Mouse (Mus musculus) ZHBTc4 (cell line): ENCODE data around the gene Gm49318.
"Not testable (repeated sequence)": the region's sequence is repeated elsewhere in the genome, so short reads cannot be mapped to it uniquely, and the experiment has no call there.

ENCODE experiments used
- DNase-seq: peaks from one replicate; pipeline ENCODE4 v3.0.0-alpha.2; 2011; ENCODE audit warnings: low read depth, low spot score

Gm49318 gene

DNA sequence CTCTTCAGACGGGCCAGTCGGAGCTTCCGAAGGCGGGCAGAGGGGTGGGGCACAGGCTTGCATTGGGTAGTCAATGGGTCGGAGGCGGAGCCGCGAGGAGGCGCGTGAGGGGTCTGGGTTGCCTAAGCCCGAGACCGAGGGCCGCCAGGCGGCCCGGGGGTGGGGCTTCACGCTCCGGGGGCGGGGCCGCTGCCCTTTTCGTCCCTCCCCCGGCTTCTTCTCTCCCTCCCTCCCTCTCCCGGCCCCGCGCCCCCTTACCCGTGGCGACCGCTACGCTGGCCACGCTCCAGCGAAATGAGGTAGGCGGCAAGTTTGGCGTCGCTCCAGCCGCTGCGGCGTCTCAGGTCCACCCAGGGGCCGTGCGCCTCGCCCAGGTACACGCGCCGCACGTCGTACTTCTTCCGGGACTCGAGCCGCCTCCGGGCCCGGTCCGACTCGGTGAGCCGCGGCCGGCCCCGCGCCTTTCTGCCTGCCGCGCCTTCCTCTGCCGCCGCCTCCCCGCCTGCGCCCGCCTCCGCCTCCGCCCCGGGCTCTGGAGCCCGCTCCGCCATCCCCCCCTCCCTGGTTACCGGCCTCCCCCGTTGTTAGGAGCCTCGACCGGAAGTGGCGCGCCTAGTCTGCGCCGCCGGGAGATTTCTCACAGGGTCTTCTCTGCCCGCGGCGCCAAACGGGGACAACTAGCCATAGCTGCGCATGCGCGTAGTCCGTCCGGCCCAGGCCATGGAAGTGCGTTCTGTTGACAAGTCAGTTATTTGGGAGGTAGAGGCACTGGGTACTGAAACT, at the start of gene Gm49318, which contains the start of gene Zfp653:
Gm49318 (minus strand) TSS at position 469 of the 783 bp plus-strand sequence.
Zfp653 (minus strand) TSS at position 586 of the 783 bp plus-strand sequence.
- DNase-seq = peak; percentile 99

DNA sequence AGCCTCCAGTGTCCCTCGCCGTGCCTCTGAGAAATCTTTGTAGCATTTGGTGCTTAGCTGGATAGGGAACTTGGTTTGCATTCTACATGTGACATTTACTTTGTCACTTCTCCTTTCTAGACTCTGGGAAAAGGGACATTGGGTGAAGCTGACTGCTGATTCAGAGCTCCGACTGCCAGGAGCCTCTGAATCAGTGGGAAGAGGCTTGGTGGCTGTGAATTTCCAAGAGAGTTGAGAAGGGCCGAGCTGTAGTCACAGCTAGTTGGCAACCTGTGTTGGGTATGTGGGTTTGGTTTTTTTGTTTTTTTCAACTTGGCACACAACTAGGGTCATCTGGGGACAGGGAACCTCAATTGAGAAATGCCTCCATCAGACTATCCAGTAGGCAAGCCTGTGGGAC, 48.5 kb upstream of the Gm49318 start:
- DNase-seq = no peak

DNA sequence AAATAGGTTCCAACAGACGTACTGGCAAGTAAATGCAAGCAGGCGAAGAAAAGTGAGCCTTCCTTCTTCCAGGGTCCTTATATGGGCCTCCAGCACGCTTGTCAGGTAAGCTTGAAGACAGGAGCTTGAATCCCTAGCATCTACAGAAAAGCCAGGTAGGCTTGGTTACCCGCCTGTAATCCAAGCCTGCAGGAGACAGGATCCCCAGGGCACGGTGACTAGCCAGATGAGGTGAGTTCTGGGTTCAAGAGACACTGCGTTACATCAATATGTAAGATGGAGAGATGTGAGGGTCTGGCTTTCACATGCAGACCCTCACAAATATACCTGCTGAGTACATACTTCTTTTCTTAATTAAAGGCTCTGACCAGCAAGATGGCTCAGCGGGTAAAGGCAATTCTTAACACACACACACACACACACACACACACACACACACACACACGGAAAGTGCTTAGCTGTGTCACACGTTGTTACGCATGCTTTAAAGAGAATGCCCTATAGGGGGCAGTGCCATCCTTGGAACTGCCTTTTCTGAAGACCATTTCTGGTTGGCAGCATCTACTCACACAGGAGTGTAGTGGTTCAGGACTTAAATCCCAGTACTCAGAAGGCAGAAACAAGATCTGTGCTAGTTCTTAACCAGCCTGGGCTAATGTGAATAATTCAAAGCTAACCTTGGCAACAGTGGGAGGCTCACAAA, 46.8 kb upstream of the Gm49318 start:
- peak; percentile 89 for DNase-seq

DNA sequence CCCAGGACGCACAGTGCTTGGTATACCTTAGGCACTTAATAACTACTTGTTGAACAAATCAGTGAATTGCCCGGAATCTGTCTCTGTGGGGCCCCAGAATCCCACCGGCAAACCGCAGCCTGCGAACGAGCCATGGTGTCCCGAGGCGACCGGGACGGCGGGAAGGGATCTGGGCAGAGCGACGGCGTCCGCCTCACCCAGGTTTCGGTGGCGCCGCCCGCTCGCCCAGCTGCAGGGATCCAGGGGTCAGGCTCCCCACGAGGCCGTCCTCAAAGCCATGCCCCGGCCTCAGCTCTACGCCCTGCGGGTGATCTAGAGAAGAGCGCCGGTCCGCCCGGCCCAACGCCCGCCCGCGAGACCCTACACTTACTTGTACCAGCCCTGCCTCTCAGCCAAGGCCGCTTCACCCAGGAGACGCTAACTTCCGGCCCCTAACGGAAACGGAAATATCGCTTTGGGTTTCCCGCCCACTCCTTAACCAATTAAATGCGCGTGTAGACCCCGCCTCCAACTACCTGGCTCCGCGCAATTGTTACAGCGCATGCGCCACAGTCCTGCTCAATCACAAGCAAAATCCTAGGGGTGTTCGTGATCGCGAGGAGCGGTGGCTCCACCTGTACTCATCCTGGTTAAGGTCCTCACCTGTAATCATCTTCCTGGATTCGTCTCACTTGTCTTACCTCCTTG, 45.8 kb upstream of the Gm49318 start, which contains the start of gene Elof1:
Elof1 (minus strand) TSS at position 433 of the 687 bp plus-strand sequence.
- DNase-seq = peak; percentile 98

DNA sequence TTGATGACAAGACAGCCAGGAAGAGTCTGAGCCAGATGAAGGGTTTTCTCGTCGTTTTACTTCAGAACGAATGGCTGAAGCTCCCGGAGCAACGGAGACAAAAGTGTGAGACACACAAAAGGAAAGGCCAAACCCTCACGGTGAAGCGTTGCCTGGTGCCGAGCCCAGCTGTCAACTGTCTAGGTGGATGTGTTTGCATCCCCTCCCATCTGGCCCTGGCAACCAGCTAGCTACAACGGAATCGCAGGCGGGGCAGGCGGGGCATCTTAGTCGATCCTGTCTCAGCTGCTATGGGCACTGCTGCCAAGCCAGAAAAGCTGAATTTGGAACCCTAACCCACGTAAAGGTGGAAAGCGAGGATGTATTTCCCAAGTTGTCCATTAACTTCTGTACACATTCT, 45.0 kb upstream of the Gm49318 start:
- peak; percentile 61 for DNase-seq

DNA sequence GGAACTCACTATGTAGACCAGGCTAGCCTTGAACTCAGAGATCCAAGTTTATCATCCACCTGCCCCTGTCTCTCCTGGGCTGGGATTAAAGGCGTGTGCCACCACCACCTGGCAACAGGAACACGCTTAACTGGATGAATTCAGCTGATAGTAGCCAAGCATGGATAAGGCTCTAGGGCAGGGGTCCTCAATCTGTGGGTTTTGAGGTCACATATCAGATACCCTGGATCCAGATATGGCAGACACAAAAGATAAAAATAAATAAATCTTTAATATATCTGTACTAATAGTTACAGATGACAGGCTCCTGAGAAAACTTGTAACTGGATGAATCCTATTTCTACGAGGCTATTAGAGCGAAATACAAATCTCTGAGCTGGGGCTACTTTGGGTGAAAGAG, 44.6 kb upstream of the Gm49318 start:
- no peak for DNase-seq

DNA sequence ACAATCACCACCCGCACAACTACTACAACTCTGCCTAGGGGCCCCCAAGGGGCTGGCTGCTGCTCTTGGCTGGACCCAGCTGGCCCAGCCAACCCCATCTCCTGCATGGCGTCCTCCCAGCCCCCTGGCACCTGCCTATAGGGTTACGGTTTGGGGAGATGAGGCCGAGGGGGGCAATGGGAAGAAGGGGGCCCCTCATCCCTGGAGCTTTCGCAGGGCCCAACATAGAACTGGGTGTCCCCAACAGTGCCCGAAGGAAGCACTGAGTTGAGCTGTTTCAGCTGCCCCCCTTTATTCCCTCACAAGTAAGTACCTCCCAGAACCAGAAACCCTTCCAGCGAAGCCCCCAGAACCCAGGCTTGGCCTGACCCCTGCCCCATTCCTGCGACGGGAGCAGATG, 37.1 kb upstream of the Gm49318 start:
- no peak for DNase-seq

DNA sequence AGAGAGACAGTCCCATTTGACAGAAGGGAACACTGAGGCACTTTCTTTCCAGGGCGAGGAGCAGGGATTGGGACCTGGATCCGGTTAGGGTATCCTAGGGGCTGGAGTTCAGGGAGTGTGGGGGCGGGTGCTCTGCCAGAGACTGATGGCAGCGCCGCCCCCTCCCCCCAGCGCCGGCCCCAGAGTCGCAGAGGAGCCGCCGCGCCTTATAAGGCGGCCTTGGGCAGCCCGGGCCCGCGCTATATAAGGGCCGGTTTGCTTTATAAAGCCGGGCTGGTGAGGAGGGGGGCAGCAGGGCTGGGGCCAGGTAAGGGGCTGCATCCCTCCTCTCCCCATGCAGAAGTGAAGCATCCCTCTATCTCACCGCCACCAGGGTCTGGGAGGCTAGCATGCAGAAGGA, 28.9 kb upstream of the Gm49318 start:
- peak; percentile 35 for DNase-seq

DNA sequence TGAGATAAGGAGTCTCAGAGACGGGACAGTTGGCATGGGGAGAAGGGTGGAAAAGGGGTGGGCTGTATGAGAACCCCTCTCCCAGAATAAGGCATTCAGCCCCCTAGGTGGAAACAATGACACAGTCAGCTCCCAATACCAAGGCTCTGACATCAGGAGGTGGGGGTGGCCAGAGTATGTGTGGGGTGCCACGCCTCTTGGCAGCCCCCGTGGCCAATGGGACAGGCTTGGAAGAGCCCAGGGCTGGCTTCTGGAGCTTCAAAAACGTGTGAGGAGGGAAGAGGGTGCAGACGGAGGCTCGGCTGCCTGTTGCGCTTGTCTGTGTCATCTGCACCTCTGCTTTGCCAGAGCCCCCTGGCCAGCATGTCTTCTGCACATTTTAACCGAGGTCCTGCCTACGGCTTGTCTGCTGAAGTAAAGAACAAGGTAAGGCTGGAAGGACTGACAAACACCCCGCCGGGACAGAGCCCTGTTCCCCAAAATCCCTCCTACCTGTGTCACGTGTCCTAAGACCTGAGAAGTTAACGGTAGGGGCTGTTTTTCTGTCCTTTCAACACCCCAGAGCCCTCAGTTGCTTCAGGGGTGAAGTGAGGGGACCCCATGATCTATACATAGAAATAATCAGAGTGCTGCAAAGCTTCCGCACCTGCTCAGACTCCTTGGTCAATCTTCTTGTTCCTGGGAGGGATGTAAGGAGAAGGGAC, 28.1 kb upstream of the Gm49318 start, which contains the start of gene Cnn1:
Cnn1 (plus strand) TSS at position 224 of the 704 bp plus-strand sequence.
- peak; percentile 40 for DNase-seq

DNA sequence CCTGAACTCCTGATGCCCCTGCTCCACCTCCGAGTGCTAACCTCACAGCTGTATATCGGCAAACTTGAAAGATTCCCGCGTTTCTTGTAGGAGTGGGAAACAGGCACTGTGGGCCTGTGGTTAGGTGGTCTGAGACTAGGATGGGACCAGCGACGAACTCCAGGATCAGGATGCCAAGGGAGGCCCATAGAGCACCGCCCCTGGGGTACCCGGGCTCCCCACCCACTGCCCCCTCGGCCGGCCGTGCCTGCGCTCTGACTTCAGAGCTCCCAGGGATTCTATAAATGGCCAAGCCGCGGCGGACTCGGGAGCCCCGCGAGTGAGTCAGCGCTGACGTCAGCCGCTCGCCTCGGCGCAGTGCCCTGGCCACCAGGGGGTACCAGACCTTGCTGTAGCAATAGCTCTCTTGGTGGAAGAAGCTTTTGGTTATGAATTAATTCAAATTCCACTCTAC, 24.8 kb upstream of the Gm49318 start:
- peak; percentile 79 for DNase-seq

DNA sequence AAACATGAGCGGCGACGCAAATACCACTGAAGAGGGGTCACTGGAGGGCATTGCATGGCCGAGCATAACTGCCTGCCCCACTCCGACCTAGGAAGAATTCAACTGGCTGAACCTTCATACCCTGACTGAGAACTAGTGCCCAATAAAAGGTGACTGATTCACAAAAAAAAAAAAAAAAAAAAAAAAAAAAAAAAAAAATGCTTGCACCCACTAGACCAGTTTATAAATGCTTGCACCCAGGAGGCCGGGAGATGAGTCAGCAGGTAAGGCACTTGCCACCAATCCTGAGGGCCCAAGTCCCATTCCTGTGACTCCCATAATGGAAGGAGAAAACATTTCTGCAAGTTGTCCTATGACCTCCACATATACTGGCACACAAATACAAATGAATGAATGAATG, 21.7 kb upstream of the Gm49318 start:
- DNase-seq = no peak

DNA sequence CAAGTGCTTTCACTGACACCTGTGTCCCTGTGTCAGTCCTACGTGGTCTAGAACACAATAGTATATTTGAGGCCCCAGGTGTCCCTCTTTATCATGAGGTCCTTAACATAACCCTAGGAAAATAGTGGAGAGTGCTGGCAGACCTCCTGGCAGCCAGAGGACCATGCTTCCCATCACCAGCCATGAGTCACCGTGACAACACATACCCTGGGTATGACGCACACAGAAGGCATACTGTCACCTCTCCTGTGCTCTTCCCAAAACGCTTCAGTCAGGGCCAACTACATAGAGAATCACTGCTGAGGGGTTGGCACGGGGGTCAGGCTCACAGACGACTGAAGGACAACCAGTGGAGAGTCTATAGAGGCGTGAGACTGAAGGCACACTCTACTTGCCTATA, 18.9 kb upstream of the Gm49318 start:
- DNase-seq = no peak

DNA sequence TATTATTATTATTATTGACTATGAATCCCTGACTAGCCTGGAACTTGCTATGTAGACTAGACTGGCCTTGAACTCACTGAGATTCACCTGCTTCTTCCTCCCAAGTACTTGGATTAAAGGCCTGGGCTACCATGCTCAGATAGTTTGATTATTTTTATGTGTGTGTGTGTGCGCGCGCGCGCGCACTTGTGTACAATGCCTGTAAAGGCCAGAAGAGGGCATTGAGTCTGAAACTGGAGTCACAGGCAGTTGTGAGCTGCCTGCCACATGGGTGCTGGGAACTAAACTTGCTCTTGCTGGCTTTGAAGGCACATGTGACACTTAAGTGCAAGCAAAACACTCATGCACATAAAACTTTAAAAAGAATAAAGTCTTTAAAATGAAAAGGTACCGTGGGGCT, 18.2 kb upstream of the Gm49318 start:
- DNase-seq = peak; percentile 61

DNA sequence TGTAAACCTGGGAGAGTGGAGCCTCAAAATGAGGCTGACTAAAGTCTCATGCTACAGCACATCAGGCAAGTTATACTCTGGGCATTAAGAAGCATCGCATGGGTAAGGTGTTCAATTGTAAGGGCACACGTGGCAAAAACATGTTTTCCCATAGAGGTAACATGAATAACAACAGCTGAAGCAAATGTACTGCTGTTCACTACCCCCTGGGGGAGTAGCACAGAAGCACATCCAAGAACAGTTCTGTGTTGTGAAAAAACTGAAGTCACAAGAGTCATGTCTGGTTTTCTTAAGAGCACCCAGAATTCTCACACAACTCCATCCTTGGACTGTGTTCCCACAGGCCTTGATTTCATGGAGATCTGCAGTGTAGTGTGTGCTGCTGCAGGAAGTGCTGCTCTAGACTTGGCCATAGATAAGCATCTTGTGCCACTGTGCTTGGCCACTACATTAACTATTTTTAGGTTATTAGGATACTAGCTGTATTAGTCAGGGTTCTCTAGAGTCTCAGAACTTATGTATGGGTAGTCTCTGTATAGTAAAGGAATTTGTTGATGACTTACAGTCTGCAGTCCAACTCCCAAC, 16.1 kb upstream of the Gm49318 start:
- DNase-seq = no peak

DNA sequence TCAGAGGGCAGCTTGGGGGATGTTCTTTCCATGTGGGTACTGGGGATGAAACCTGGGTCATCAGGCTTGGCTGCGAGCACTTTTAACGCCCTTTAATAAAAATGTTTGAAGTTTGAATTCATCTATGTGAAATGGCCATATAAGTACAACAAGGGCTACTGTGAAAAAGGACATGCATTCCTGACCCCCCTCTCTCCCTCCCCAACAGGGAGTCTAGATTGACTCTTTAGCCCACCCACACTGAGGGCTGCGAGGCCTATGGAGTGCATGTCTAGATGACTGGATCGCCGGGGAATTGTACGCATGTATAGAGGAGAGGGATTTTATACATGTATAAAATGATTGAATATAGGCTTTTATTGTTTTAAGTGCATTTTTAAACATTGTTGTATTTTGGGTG, 15.0 kb upstream of the Gm49318 start:
- DNase-seq = no peak

DNA sequence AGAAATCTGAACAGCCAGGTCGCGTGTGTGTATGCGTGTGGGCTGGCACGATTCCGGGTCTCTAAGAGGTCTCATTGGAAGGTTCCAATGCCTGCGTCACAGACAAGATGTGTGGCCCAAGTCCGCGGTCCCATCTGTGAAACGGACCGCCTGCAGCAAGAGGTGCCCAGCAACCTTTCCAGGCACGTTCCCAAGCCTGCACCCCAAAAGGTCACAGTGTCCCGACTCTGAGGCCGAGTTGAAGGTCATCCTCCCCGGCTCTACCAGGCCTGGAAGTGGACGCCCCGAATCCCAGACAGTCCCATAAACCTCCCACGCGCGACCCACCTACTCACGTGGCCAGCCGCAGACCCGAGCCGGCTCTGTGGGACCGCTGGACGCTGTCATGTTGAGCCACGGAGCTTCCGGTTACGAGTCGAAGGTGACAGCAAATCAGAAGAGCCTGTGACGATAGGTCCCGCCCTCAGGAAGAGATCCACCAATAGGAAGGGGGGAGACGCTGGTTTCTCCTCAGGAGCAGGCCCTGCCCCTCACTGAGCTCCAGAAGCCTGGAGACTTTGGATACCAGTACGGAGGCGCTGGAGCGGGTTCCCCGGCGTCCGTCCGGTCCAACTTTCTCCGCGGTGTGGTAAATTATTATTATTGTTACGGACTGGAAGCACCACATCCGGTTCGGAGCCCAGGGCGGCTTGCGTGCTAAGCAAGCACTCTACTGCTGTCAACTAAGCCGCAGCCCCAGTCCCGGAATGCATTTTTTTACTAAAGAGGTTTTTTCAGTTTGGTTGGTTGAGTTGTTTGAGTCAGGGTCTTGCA, 14.2 kb upstream of the Gm49318 start, which contains the start of gene Ecsit:
Ecsit (minus strand) TSS at position 417 of the 813 bp plus-strand sequence.
- peak; percentile 96 for DNase-seq

DNA sequence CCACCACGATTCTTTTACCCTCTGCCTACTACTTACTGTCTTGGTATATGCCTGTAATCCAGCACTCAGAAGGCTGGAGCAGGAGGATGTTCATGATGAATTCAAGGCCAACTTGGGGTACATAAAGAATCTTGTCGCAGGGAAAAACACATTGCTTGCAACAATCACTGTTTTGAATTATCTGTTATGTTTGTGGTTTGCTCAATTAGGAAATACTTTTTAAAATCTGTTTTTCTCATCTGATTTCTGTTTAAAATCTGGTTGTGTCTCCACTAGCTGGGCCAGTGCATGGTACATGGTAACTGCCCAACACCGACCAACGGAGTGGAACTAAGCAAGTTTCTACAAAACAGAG, 13.6 kb upstream of the Gm49318 start:
- DNase-seq = no peak

DNA sequence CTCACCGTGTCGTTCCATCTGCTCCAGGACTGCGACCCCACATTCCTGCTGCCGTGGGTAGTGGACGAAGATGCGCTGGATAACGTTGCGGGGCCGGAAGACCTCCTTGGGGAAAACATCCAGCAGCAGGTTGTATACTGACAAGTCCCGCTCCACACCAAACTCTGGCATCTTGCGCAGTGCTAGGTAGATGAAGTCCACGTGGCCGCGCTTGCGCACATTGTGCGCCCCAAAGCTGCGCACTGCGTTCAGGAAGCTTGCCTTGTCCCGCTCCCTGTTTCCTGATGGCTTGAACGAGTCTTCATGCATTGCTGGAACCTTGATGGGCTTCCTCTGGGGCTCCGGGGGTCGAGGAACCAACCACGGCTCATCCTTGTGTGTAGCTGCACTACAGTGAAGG, 5.2 kb upstream of the Gm49318 start:
- peak; percentile 49 for DNase-seq

DNA sequence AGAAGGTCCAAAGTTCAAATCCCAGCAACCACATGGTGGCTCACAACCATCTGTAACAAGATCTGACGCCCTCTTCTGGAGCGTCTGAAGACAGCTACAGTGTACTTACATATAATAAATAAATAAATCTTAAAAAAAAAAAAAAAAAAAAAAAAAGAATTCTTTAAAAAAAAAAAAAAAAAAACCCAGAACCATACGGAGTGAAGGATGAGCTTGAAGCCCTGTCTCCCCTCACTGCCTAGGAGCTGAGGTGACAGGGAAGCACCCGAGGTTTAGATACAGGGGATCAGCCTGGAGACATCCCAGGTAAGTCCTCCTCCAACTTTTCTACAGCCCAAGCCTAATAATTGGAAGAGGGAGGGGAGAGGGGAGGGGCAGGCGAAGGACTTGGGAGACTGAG, 4.7 kb upstream of the Gm49318 start:
- DNase-seq = not testable (repeated sequence)

DNA sequence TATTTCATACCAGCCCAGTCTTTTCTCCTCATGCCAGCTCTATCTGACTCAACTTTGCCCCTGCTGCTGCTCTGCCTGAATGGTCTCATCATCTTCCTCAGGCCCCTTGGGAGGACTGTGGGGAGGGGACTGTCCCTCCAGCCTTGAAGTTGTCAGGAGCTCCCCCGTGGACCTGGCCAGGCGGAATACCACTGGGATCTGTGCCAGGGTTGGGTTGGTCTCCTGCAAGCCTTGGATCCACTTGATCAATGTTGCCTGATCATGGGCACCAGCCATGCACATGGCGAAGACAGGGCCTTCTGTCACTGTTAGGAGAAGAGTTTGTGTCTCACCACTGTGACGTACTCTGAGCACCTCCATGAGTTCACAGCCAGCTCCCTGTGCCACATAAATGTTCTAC, 1.2 kb upstream of the Gm49318 start:
- DNase-seq = no peak
